Mouse (Mus musculus) gastrocnemius, postnatal 36 days (tissue): Measurements from ENCODE around the gene Ccdc88c. TPM values are rescaled to one million over a fixed set of nuclear protein-coding genes. Genes with fewer than 3 reads are reported as not detected.

Experiments used
- DNase-seq, 2 experiments: peaks; one replicate each; pipeline ENCODE4 v3.0.0; 2022
- intact Hi-C: fragments of 180-260 bp; cut with DNase I; formaldehyde crosslinking; loops from one replicate; pipeline ENCODE4 v1.15.1; 2025
- microRNA-seq, 2 experiments: library from miRNA; unstranded; fragments of <30 nt; microRNA quantifications; one replicate each; pipeline ENCODE4 v1.2.0; 2021
- total RNA-seq, 2 experiments: library from RNA; stranded (reverse); gene quantifications; 2 replicates each; pipeline ENCODE4 v1.2.3; 2021

The Ccdc88c gene
- total RNA-seq, 2 experiments from 2014 or later, result 32.3 to 33.9 TPM

DNA sequence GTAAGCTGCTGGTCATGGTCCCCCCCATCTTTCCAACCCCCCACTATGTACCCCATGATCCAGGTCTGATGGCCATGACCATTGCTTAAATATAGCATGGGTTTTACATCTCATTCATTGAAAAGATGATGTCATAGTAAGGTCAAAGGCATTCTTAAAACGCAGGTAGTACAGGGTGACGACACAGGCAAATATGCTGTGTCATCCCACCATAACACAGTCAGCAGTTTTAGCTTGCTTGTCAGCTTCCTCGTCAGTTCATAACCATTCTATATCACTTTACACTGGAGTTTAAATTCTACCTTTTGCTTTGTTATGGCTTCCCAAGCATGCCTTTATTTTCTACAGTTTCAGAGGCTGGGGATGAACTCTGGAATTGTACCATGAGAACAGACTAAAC, 166.6 kb downstream of the Ccdc88c start:
- intact Hi-C loops, result no loop called here
- DNase-seq, result no peak

Small RNAs within 50 kb of the gene (microRNA-seq; reads per million reads assigned to microRNA genes)
- gene Mir1190, result 0 reads per million in 2 experiments

Other genes with a start within 250 kb of the Ccdc88c start
- gene Dglucy, start 250.0 kb downstream of the Ccdc88c start, total RNA-seq, result 10 to 100 TPM; 10.8 to 11.8 TPM
- under 1 TPM; 0.10 to 0.15 TPM for gene Gpr68, start 120.9 kb downstream of the Ccdc88c start, total RNA-seq
- gene Ppp4r3a, start 54.6 kb upstream of the Ccdc88c start, total RNA-seq, result 10 to 100 TPM; 13.7 to 18.6 TPM